Mouse (Mus musculus): ENCODE data around the gene Prx.
A peak's percentile ranks its signal among the peaks of the same experiment; 100 is the strongest.

The Prx gene

GRCm38 (mm10) chr7:27522967-27523366 is 23.8 kb downstream of the Prx start, which contains the start of gene Hipk4:
Hipk4 (plus strand) TSS chr7:27523267.
- no peak for DNase-seq (ENCODE audit: low spot score)

GRCm38 (mm10) chr7:27523805-27524204 is 24.7 kb downstream of the Prx start:
- no peak for DNase-seq (ENCODE audit: low spot score)

- DNase-seq (ENCODE audit: low spot score): no peak
These were observed 27.1 kb downstream of the Prx start for GRCm38 (mm10) chr7:27526039-27526827.

- no peak for DNase-seq (ENCODE audit: low spot score)
These were observed 29.9 kb downstream of the Prx start for GRCm38 (mm10) chr7:27529070-27529469.

GRCm38 (mm10) chr7:27530937-27531336 is 31.8 kb downstream of the Prx start:
- DNase-seq (ENCODE audit: low spot score): no peak

- no peak for DNase-seq (ENCODE audit: low spot score)
These were observed 32.6 kb downstream of the Prx start for GRCm38 (mm10) chr7:27531707-27532106.

GRCm38 (mm10) chr7:27532480-27533050 is 33.4 kb downstream of the Prx start:
- DNase-seq (ENCODE audit: low spot score): no peak

GRCm38 (mm10) chr7:27535386-27535785 is 36.3 kb downstream of the Prx start:
- no peak for DNase-seq (ENCODE audit: low spot score)

- DNase-seq (ENCODE audit: low spot score): no peak
These were observed 37.5 kb downstream of the Prx start for GRCm38 (mm10) chr7:27536618-27537017.

- DNase-seq (ENCODE audit: low spot score): no peak
These were observed 38.9 kb downstream of the Prx start for GRCm38 (mm10) chr7:27537998-27538397.

- DNase-seq (ENCODE audit: low spot score): no peak
These were observed 39.7 kb downstream of the Prx start for GRCm38 (mm10) chr7:27538797-27539196.

GRCm38 (mm10) chr7:27540521-27540920 is 41.4 kb downstream of the Prx start:
- no peak for DNase-seq (ENCODE audit: low spot score)

- no peak for DNase-seq (ENCODE audit: low spot score)
These were observed 41.8 kb downstream of the Prx start for GRCm38 (mm10) chr7:27540935-27541334.

GRCm38 (mm10) chr7:27541431-27541830 is 42.3 kb downstream of the Prx start:
- DNase-seq (ENCODE audit: low spot score): no peak

GRCm38 (mm10) chr7:27541922-27542321 is 42.8 kb downstream of the Prx start:
- no peak for DNase-seq (ENCODE audit: low spot score)

- DNase-seq (ENCODE audit: low spot score): peak; percentile 74
These were observed 43.4 kb downstream of the Prx start for GRCm38 (mm10) chr7:27542392-27543033.

GRCm38 (mm10) chr7:27543065-27543464 is 43.9 kb downstream of the Prx start:
- no peak for DNase-seq (ENCODE audit: low spot score)

- DNase-seq (ENCODE audit: low spot score): no peak
These were observed 44.7 kb downstream of the Prx start for GRCm38 (mm10) chr7:27543851-27544250.

- DNase-seq (ENCODE audit: low spot score): no peak
These were observed 45.7 kb downstream of the Prx start for GRCm38 (mm10) chr7:27544675-27545370.

GRCm38 (mm10) chr7:27549597-27549996 is 50.5 kb downstream of the Prx start:
- DNase-seq (ENCODE audit: low spot score): no peak

- no peak for DNase-seq (ENCODE audit: low spot score)
These were observed 52.9 kb downstream of the Prx start for GRCm38 (mm10) chr7:27552070-27552469.

- peak; percentile 96 for DNase-seq (ENCODE audit: low spot score)
These were observed 53.9 kb downstream of the Prx start, which contains the start of the genes Pld3 and 2310022A10Rik for GRCm38 (mm10) chr7:27552931-27553513. Pld3 (minus strand) TSS chr7:27553218. 2310022A10Rik (plus strand) TSS chr7:27553233.

All from ovary, adult 18-20 months (tissue).